Mouse (Mus musculus): ENCODE measurements around the gene C1ql1. TPM values are rescaled to one million over a fixed set of nuclear protein-coding genes. Genes with fewer than 3 reads are reported as not detected.
"Not testable (repeated sequence)": the region's sequence is repeated elsewhere in the genome, so short reads cannot be mapped to it uniquely, and the experiment has no call there.

C1ql1 gene
- polyA plus RNA-seq, 1 experiment from 2014 or later, result 6.7 TPM

- Histone ChIP-seq H3K27ac (ENCODE audit: low read depth, low read length) (no peak overlapping the region), H3K4me3 (ENCODE audit: low read length) (no peak overlapping the region), H3K9me3 (ENCODE audit: control insufficient read depth, low read length) (no peaks in the 10 kb centered on the region), H3K27me3 (ENCODE audit: control insufficient read depth, insufficient read depth, low read length) (peaks cover 12% of the 10 kb centered on the region), H3K36me3 (ENCODE audit: control insufficient read depth, insufficient read depth, low read length) (no peaks in the 10 kb centered on the region), H3K9ac (ENCODE audit: low read depth, low read length) (no peak overlapping the region), H3K4me2 (replicated peaks; ENCODE audit: low read depth, low read length) (no peak overlapping the region), H3K4me1 (ENCODE audit: control insufficient read depth, insufficient read depth, low read length) (no peaks in the 10 kb centered on the region)
- ATAC-seq (ENCODE audit: low FRiP score, low TSS enrichment), result no peak
- 62% methylated on average over 4 of the region's 4 CpGs for WGBS
Observed at GRCm38 (mm10) chr11:102984615-102985014, 38.1 kb upstream of the C1ql1 start.

GRCm38 (mm10) chr11:102984086-102984485, 37.6 kb upstream of the C1ql1 start:
- Histone ChIP-seq H3K9me3 (ENCODE audit: control insufficient read depth, low read length) (no peaks in the 10 kb centered on the region), H3K4me3 (ENCODE audit: low read length) (no peak overlapping the region), H3K4me1 (ENCODE audit: control insufficient read depth, insufficient read depth, low read length) (no peaks in the 10 kb centered on the region), H3K36me3 (ENCODE audit: control insufficient read depth, insufficient read depth, low read length) (no peaks in the 10 kb centered on the region), H3K9ac (ENCODE audit: low read depth, low read length) (no peak overlapping the region), H3K27me3 (ENCODE audit: control insufficient read depth, insufficient read depth, low read length) (peaks cover 7% of the 10 kb centered on the region), H3K4me2 (replicated peaks; ENCODE audit: low read depth, low read length) (no peak overlapping the region), H3K27ac (ENCODE audit: low read depth, low read length) (no peak overlapping the region)
- WGBS, result 94% methylated on average over 9 of the region's 9 CpGs
- ATAC-seq (ENCODE audit: low FRiP score, low TSS enrichment), result no peak

GRCm38 (mm10) chr11:102981151-102981890, 34.8 kb upstream of the C1ql1 start:
- Histone ChIP-seq H3K27me3 (ENCODE audit: control insufficient read depth, insufficient read depth, low read length) (no peaks in the 10 kb centered on the region), H3K27ac (ENCODE audit: low read depth, low read length) (no peak overlapping the region), H3K9me3 (ENCODE audit: control insufficient read depth, low read length) (no peaks in the 10 kb centered on the region), H3K9ac (ENCODE audit: low read depth, low read length) (no peak overlapping the region), H3K36me3 (ENCODE audit: control insufficient read depth, insufficient read depth, low read length) (no peaks in the 10 kb centered on the region), H3K4me3 (ENCODE audit: low read length) (no peak overlapping the region), H3K4me2 (replicated peaks; ENCODE audit: low read depth, low read length) (no peak overlapping the region), H3K4me1 (ENCODE audit: control insufficient read depth, insufficient read depth, low read length) (no peaks in the 10 kb centered on the region)
- no peak for ATAC-seq (ENCODE audit: low FRiP score, low TSS enrichment)
- WGBS, result 62% methylated on average over 10 of the region's 10 CpGs

DNA sequence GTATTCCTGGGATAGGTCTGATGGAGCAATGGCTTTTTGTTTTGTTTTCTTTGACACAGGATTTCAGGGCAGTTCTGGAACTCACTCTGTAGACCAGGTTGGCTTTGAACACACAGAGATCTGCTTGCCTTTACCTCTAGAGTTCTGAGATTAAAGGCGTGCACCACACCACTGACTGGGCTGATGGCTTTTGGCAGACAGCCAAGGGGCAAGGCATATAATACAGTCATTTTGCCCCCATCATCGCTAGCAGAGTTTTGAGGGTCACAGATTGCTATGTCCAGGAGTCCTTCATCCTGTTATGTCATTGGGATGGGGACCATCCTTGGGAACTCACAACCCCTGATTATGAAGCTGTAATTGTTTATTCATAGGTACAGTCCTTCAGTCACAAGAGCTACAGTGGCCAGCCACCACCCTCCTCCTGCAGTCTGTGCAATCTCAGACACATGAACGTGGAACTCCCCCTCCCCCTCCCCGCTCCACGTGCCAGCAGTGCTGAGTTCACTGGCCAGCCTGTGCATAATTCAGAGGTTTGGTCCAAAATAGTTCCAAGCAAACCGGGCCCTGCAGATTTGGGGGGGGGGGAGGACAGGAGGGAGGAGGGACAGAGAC, 31.7 kb upstream of the C1ql1 start:
- Histone ChIP-seq H3K4me1 (ENCODE audit: control insufficient read depth, insufficient read depth, low read length) (no peaks in the 10 kb centered on the region), H3K9ac (ENCODE audit: low read depth, low read length) (no peak overlapping the region), H3K4me2 (replicated peaks; ENCODE audit: low read depth, low read length) (no peak overlapping the region), H3K9me3 (ENCODE audit: control insufficient read depth, low read length) (no peaks in the 10 kb centered on the region), H3K36me3 (ENCODE audit: control insufficient read depth, insufficient read depth, low read length) (no peaks in the 10 kb centered on the region), H3K4me3 (ENCODE audit: low read length) (no peak overlapping the region), H3K27me3 (ENCODE audit: control insufficient read depth, insufficient read depth, low read length) (no peaks in the 10 kb centered on the region), H3K27ac (ENCODE audit: low read depth, low read length) (no peak overlapping the region)
- WGBS, result 53% methylated on average over 6 of the region's 6 CpGs
- no peak for ATAC-seq (ENCODE audit: low FRiP score, low TSS enrichment)

DNA sequence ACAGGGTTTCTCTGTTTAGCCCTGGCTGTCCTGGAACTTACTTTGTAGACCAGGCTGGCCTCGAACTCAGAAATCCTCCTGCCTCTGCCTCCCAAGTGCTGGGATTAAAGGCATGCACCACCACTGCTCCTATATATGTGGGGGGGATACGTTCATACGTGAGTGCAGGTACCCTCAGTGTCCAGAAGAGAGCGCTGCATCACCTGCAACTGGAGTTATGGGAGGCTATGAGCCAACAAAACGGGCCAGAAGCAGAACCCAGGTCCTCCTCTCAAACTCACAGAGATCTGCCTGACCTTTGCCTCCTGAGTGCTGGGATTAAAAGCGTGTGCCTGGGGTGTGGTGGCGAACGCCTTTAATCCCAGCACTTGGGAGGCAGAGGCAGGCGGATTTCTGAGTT, 29.5 kb upstream of the C1ql1 start:
- 82% methylated on average over 9 of the region's 9 CpGs for WGBS
- not testable (repeated sequence) for H3K36me3 ChIP-seq (ENCODE audit: control insufficient read depth, insufficient read depth, low read length); H3K4me3 ChIP-seq (ENCODE audit: low read length); ATAC-seq (ENCODE audit: low FRiP score, low TSS enrichment); H3K4me1 ChIP-seq (ENCODE audit: control insufficient read depth, insufficient read depth, low read length); H3K9ac ChIP-seq (ENCODE audit: low read depth, low read length); H3K9me3 ChIP-seq (ENCODE audit: control insufficient read depth, low read length); H3K4me2 ChIP-seq (replicated peaks; ENCODE audit: low read depth, low read length); H3K27me3 ChIP-seq (ENCODE audit: control insufficient read depth, insufficient read depth, low read length); H3K27ac ChIP-seq (ENCODE audit: low read depth, low read length)

- H3K4me3 ChIP-seq (ENCODE audit: low read length), result no peak overlapping the region
- no peak overlapping the region for H3K9ac ChIP-seq (ENCODE audit: low read depth, low read length)
- no peaks in the 10 kb centered on the region for H3K36me3 ChIP-seq (ENCODE audit: control insufficient read depth, insufficient read depth, low read length)
- no peaks in the 10 kb centered on the region for H3K4me1 ChIP-seq (ENCODE audit: control insufficient read depth, insufficient read depth, low read length)
- H3K9me3 ChIP-seq (ENCODE audit: control insufficient read depth, low read length), result no peaks in the 10 kb centered on the region
- WGBS, result 64% methylated on average over 1 of the region's 1 CpGs
- no peak for ATAC-seq (ENCODE audit: low FRiP score, low TSS enrichment)
- H3K27me3 ChIP-seq (ENCODE audit: control insufficient read depth, insufficient read depth, low read length), result peaks cover 12% of the 10 kb centered on the region
- H3K27ac ChIP-seq (ENCODE audit: low read depth, low read length), result no peak overlapping the region
- H3K4me2 ChIP-seq (replicated peaks; ENCODE audit: low read depth, low read length), result no peak overlapping the region
Observed at GRCm38 (mm10) chr11:102972326-102972725, 25.8 kb upstream of the C1ql1 start.

GRCm38 (mm10) chr11:102971604-102972003, 25.1 kb upstream of the C1ql1 start:
- no peaks in the 10 kb centered on the region for H3K4me1 ChIP-seq (ENCODE audit: control insufficient read depth, insufficient read depth, low read length)
- H3K4me3 ChIP-seq (ENCODE audit: low read length), result no peak overlapping the region
- peaks cover 15% of the 10 kb centered on the region for H3K27me3 ChIP-seq (ENCODE audit: control insufficient read depth, insufficient read depth, low read length)
- WGBS, result 57% methylated on average over 5 of the region's 5 CpGs
- no peak overlapping the region for H3K9ac ChIP-seq (ENCODE audit: low read depth, low read length)
- no peak for ATAC-seq (ENCODE audit: low FRiP score, low TSS enrichment)
- H3K9me3 ChIP-seq (ENCODE audit: control insufficient read depth, low read length), result no peaks in the 10 kb centered on the region
- H3K36me3 ChIP-seq (ENCODE audit: control insufficient read depth, insufficient read depth, low read length), result no peaks in the 10 kb centered on the region
- H3K27ac ChIP-seq (ENCODE audit: low read depth, low read length), result no peak overlapping the region
- no peak overlapping the region for H3K4me2 ChIP-seq (replicated peaks; ENCODE audit: low read depth, low read length)

DNA sequence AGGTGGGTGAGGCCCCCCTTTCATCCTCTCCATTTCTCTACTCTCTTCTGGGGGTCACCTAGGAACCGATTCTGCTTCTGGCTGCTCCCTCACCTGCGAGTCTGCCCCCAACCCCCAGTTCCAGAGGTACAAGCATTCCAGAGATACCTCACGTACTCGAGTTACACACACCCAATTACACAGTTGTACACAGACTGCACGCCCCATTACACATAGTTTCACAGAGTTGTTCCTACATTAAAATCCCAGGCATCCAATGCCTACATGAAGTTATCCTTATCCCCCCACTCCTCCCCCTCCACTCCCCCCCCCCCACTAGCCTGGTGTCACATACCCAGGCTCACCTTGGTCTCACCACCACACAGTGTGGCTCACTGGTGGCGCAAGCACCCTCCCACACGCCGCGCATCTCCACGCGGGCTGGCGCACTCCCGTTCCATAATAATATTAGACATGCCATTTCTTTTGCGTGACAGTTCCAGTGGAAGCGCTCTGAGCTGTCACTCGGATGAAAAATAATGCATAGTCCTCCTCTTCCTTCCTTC, 18.1 kb upstream of the C1ql1 start:
- whole genome bisulfite sequencing, result 38% methylated on average over 16 of the region's 16 CpGs
- Histone ChIP-seq H3K27ac (ENCODE audit: low read depth, low read length) (no peak overlapping the region), H3K9me3 (ENCODE audit: control insufficient read depth, low read length) (no peaks in the 10 kb centered on the region), H3K9ac (ENCODE audit: low read depth, low read length) (no peak overlapping the region), H3K27me3 (ENCODE audit: control insufficient read depth, insufficient read depth, low read length) (peaks cover 15% of the 10 kb centered on the region; the same call in 1 of the 2 replicates), H3K4me3 (ENCODE audit: low read length) (no peak overlapping the region), H3K36me3 (ENCODE audit: control insufficient read depth, insufficient read depth, low read length) (no peaks in the 10 kb centered on the region), H3K4me2 (replicated peaks; ENCODE audit: low read depth, low read length) (no peak overlapping the region), H3K4me1 (ENCODE audit: control insufficient read depth, insufficient read depth, low read length) (peaks cover 15% of the 10 kb centered on the region)
- ATAC-seq (ENCODE audit: low FRiP score, low TSS enrichment), result peak; percentile 56
